Mouse (Mus musculus) limb, embryonic 14.5 days (tissue): Measurements from ENCODE around the gene Adora2a. TPM values are rescaled to one million over a fixed set of nuclear protein-coding genes. Genes with fewer than 3 reads are reported as not detected.
A peak's percentile ranks its signal among the peaks of the same experiment; 100 is the strongest.

Experiments
- ATAC-seq: fragments of 200-750 bp; cut with Nextera tagmentation; 2 replicates; pipeline ENCODE4 v1.8.0; 2017; ENCODE audit warnings: low read depth, moderate number of reproducible peaks, moderate TSS enrichment; ENCODE audit not compliant: low FRiP score
- DNase-seq: peaks from one replicate; pipeline ENCODE4 v3.0.0-alpha.2; 2015; ENCODE audit warnings: low spot score
- H3K27ac ChIP-seq: fragments of 300-500 bp; sonication (generic); replicated peaks from 2 replicates; pipeline ENCODE4 v1.5.1; 2014; ENCODE audit warnings: low read depth, mild to moderate bottlenecking, low read length, moderate library complexity, mixed read lengths
- H3K27me3 ChIP-seq: fragments of 300-500 bp; sonication (generic); 2 replicates; pipeline ENCODE4 v1.6.1; 2014; ENCODE audit warnings: low read length, mixed read lengths; ENCODE audit not compliant: control insufficient read depth, insufficient read depth
- H3K36me3 ChIP-seq: fragments of 300-500 bp; sonication (generic); 2 replicates; pipeline ENCODE4 v1.6.1; 2014; ENCODE audit warnings: mild to moderate bottlenecking, low read length, moderate library complexity, mixed read lengths; ENCODE audit not compliant: control insufficient read depth, insufficient read depth
- H3K4me1 ChIP-seq: fragments of 300-500 bp; sonication (generic); 2 replicates; pipeline ENCODE4 v1.6.1; 2014; ENCODE audit warnings: antibody characterized with exemption, low read length, mixed read lengths; ENCODE audit not compliant: control insufficient read depth, insufficient read depth
- H3K4me2 ChIP-seq: fragments of 300-500 bp; sonication (generic); replicated peaks from 2 replicates; pipeline ENCODE4 v1.6.1; 2014; ENCODE audit warnings: low read depth, mild to moderate bottlenecking, low read length, moderate library complexity; ENCODE audit not compliant: severe bottlenecking
- H3K4me3 ChIP-seq: fragments of 300-500 bp; sonication (generic); replicated peaks from 2 replicates; pipeline ENCODE4 v1.5.1; 2014; ENCODE audit warnings: low read length
- H3K9ac ChIP-seq: fragments of 300-500 bp; sonication (generic); 2 replicates; pipeline ENCODE4 v1.6.1; 2014; ENCODE audit warnings: mild to moderate bottlenecking, low read depth, low read length, moderate library complexity; ENCODE audit not compliant: severe bottlenecking
- H3K9me3 ChIP-seq: fragments of 300-500 bp; sonication (generic); 2 replicates; pipeline ENCODE4 v1.6.1; 2016; ENCODE audit warnings: low read length; ENCODE audit not compliant: control insufficient read depth
- POLR2A ChIP-seq: fragments of 200-500 bp; IDR thresholded peaks from 2 replicates; pipeline ENCODE4 v1.8.0; 2012; ENCODE audit warnings: inconsistent platforms, mild to moderate bottlenecking, moderate library complexity, borderline replicate concordance; ENCODE audit not compliant: insufficient read depth, insufficient read length; ENCODE audit errors: extremely low read depth
- WGBS: fragments of 180-500 bp; shearing (Covaris S2); extraction: QIAGEN DNeasy Blood & Tissue Kit; methylation state at CpG from one replicate; pipeline ENCODE4 v1.1.7; 2014; 5-methylcytosine and 5-hydroxymethylcytosine counted together
- polyA plus RNA-seq, 2 experiments: library from polyadenylated mRNA; depleted of rRNA in 1 of 2; stranded (reverse) in 1 of 2; unstranded in 1 of 2; fragments of >200 nt; fragmentation: Nextera tagmentation in 1 of 2; extraction: Ambion mirVana in 1 of 2; gene quantifications; 2 replicates each; pipeline versions ENCODE4 v1.2.1 to v1.2.3; 2012 to 2014

Gene Adora2a
- polyA plus RNA-seq, 2 experiments, result 4.2 to 4.7 TPM

DNA sequence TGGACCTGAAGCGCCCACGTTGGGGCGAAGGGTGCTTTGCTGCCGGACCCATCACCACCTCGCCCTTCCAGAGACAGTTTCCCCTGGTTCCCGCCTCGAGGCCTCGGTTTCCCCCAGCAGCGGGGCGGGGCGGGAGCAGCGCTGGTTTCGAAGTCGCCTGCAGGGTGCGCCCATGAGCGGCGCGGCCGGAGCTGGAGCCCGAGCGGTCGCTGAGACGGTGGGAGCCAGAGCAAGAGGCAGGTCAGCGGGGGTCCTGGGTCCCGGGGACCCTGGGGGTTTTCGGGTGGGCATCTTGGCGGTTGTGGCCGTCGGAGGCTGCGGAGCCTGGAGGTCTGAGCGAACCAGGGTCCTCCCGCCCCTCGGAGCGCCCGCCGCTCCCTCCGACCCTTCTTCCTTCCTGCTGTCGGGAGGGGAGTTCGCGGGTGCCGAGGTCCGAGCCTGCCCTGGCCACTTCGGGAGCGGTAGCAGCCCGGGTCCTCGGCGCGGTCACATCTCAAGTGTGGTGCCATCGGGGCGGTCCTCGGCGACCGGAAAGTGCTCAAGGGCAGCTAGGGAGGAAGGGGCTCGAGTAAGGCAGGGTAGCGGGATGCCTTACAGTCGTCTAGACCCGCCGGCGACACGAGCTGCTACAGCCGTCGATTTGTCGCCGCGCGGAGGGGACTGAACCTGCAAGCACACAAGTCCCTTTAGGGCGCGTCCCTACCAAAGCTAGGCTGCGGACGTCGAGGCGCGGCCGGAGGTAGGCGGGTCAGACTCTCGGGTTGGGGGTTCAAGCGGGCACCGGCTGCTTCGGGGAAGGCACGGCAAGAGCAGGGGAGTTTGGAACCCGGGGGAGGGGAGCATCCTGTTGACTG, 458 bp downstream of the Adora2a start:
- peaks cover 26% of the 10 kb centered on the region for H3K27me3 ChIP-seq
- TF ChIP-seq POLR2A, result no peak
- DNase-seq (no peak), ATAC-seq (peak; percentile 77)
- peak overlapping the region; percentile 76 for H3K4me2 ChIP-seq
- H3K4me3 ChIP-seq, result peak overlapping the region; percentile 50
- H3K9ac ChIP-seq, result peak overlapping the region; percentile 53
- 1% methylated on average over 43 of the region's 81 CpGs for WGBS
- peaks cover 9% of the 10 kb centered on the region for H3K4me1 ChIP-seq
- H3K27ac ChIP-seq, result no peak overlapping the region
- H3K9me3 ChIP-seq, result no peaks in the 10 kb centered on the region
- H3K36me3 ChIP-seq, result peaks cover 6% of the 10 kb centered on the region

- Histone ChIP-seq H3K9me3 (no peaks in the 10 kb centered on the region), H3K27me3 (peaks cover 26% of the 10 kb centered on the region), H3K9ac (no peak overlapping the region), H3K4me3 (peak overlapping the region; percentile 50; the same call in 1 of the 2 replicates), H3K36me3 (no peaks in the 10 kb centered on the region), H3K4me1 (peaks cover 9% of the 10 kb centered on the region), H3K27ac (no peak overlapping the region), H3K4me2 (no peak overlapping the region)
- DNase-seq (no peak), ATAC-seq (no peak)
- WGBS, result 85% methylated on average over 6 of the region's 6 CpGs
- no peak for TF ChIP-seq POLR2A
Observed at GRCm38 (mm10) chr10:75318206-75318605, 1.5 kb downstream of the Adora2a start.

GRCm38 (mm10) chr10:75320321-75320720, 3.6 kb downstream of the Adora2a start:
- Histone ChIP-seq H3K9me3 (no peaks in the 10 kb centered on the region), H3K9ac (no peak overlapping the region), H3K27ac (no peak overlapping the region), H3K4me3 (no peak overlapping the region), H3K4me2 (no peak overlapping the region), H3K4me1 (peaks cover 9% of the 10 kb centered on the region), H3K36me3 (no peaks in the 10 kb centered on the region), H3K27me3 (peaks cover 26% of the 10 kb centered on the region)
- 50% methylated on average over 4 of the region's 4 CpGs for WGBS
- DNase-seq (no peak), ATAC-seq (no peak)
- no peak for TF ChIP-seq POLR2A

- WGBS, result 60% methylated on average over 6 of the region's 6 CpGs
- no peaks in the 10 kb centered on the region for H3K36me3 ChIP-seq
- no peak for DNase-seq
Observed at GRCm38 (mm10) chr10:75322966-75323365, 6.3 kb downstream of the Adora2a start.

GRCm38 (mm10) chr10:75323986-75324385, 7.3 kb downstream of the Adora2a start:
- H3K27ac ChIP-seq, result no peak overlapping the region
- DNase-seq, result no peak

More at GRCm38 (mm10) chr10:75322966-75323365, 6.3 kb downstream of the Adora2a start:
- TF ChIP-seq POLR2A, result no peak
- H3K9me3 ChIP-seq, result no peaks in the 10 kb centered on the region
- H3K4me2 ChIP-seq, result no peak overlapping the region
- H3K27ac ChIP-seq, result no peak overlapping the region
- H3K27me3 ChIP-seq, result peaks cover 10% of the 10 kb centered on the region
- H3K4me1 ChIP-seq, result no peaks in the 10 kb centered on the region
- ATAC-seq, result no peak
- H3K4me3 ChIP-seq, result no peak overlapping the region
- H3K9ac ChIP-seq, result no peak overlapping the region

More at GRCm38 (mm10) chr10:75323986-75324385, 7.3 kb downstream of the Adora2a start:
- WGBS, result 82% methylated on average over 8 of the region's 8 CpGs
- H3K27me3 ChIP-seq, result no peaks in the 10 kb centered on the region
- no peak overlapping the region for H3K9ac ChIP-seq
- ATAC-seq, result no peak
- H3K9me3 ChIP-seq, result no peaks in the 10 kb centered on the region
- no peaks in the 10 kb centered on the region for H3K4me1 ChIP-seq
- H3K4me3 ChIP-seq, result no peak overlapping the region
- no peaks in the 10 kb centered on the region for H3K36me3 ChIP-seq
- no peak overlapping the region for H3K4me2 ChIP-seq
- TF ChIP-seq POLR2A, result no peak
